Mouse (Mus musculus) C2C12 (cell line): ENCODE data around the gene Wfdc6b. TPM values are rescaled to one million over a fixed set of nuclear protein-coding genes. Genes with fewer than 3 reads are reported as not detected.
"Not testable (repeated sequence)": the region's sequence is repeated elsewhere in the genome, so short reads cannot be mapped to it uniquely, and the experiment has no call there.

ENCODE experiments used
- H3K27me3 ChIP-seq: one replicate; pipeline ENCODE4 v1.6.1; 2011; ENCODE audit not compliant: control insufficient read depth, insufficient read depth, insufficient read length
- H3K36me3 ChIP-seq: one replicate; pipeline ENCODE4 v1.6.1; 2011; ENCODE audit not compliant: control insufficient read depth, insufficient read depth
- H3K4me3 ChIP-seq: one replicate; pipeline ENCODE4 v1.5.1; 2011; ENCODE audit warnings: mild to moderate bottlenecking, control low read depth; ENCODE audit not compliant: poor library complexity, insufficient read depth, severe bottlenecking
- H3K79me2 ChIP-seq: one replicate; pipeline ENCODE4 v1.6.1; 2011; ENCODE audit not compliant: control insufficient read depth, insufficient read depth
- H3K79me3 ChIP-seq: one replicate; pipeline ENCODE4 v1.6.1; 2011; ENCODE audit warnings: low read depth, control low read depth
- H3ac ChIP-seq: one replicate; pipeline ENCODE3; 2011; ENCODE audit warnings: low read depth; ENCODE audit not compliant: control insufficient read depth, insufficient read length
- CEBPB ChIP-seq: IDR thresholded peaks from one replicate; pipeline ENCODE4 v1.6.1; 2011; ENCODE audit warnings: low read depth, mild to moderate bottlenecking, control low read depth, moderate library complexity
- CTCF ChIP-seq: IDR thresholded peaks from one replicate; pipeline ENCODE4 v1.5.1; 2011; ENCODE audit not compliant: control insufficient read depth, insufficient read depth, insufficient read length
- FOSL1 ChIP-seq: IDR thresholded peaks from one replicate; pipeline ENCODE4 v1.8.0; 2011; ENCODE audit warnings: mild to moderate bottlenecking, low read length; ENCODE audit not compliant: poor library complexity, insufficient read depth, severe bottlenecking
- MAX ChIP-seq: IDR thresholded peaks from one replicate; pipeline ENCODE4 v1.6.1; 2011; ENCODE audit warnings: mild to moderate bottlenecking, control low read depth
- MYOD1 ChIP-seq: IDR thresholded peaks from one replicate; pipeline ENCODE4 v1.6.1; 2011; ENCODE audit warnings: low read depth; ENCODE audit not compliant: control insufficient read depth, insufficient read length
- MYOG ChIP-seq: IDR thresholded peaks from one replicate; pipeline ENCODE4 v1.6.1; 2011; ENCODE audit not compliant: control insufficient read depth, insufficient read length; ENCODE audit errors: extremely low read depth
- USF1 ChIP-seq: IDR thresholded peaks from one replicate; pipeline ENCODE4 v1.6.1; 2011; ENCODE audit warnings: low read depth, mild to moderate bottlenecking, control low read depth, moderate library complexity
- long read RNA-seq, 2 experiments: library from polyadenylated mRNA; unstranded; transcript quantifications; one replicate each; pipeline ENCODE4 v2.0.0; 2019 to 2020
- polyA plus RNA-seq: library from polyadenylated mRNA; unstranded; fragments of >200 nt; fragmentation: generic; extraction: Trizol; gene quantifications from one replicate; pipeline ENCODE4 v1.2.1, GENCODE M21; 2012; ENCODE audit warnings: missing spikeins

Gene Wfdc6b
- polyA plus RNA-seq, result not detected
- long read RNA-seq, experiment 1, result 0 reads
- long read RNA-seq, experiment 2, result 0 reads

GRCm38 (mm10) chr2:164613471-164613870 is at the start of gene Wfdc6b, which contains the start of gene Wfdc8:
Gene Wfdc6b (plus strand): TSS chr2:164613522.
Gene Wfdc8 (minus strand): TSS chr2:164613626.
- not testable (repeated sequence) for H3K4me3 ChIP-seq, H3K79me2 ChIP-seq, H3K36me3 ChIP-seq, H3K79me3 ChIP-seq, H3ac ChIP-seq
- H3K27me3 ChIP-seq, result peaks cover 15% of the 10 kb centered on the region

- H3K27me3 ChIP-seq, result peaks cover 58% of the 10 kb centered on the region
- no peak for TF ChIP-seq MYOG
- no peak overlapping the region for H3ac ChIP-seq
- no peaks in the 10 kb centered on the region for H3K79me3 ChIP-seq
- no peak overlapping the region for H3K4me3 ChIP-seq
- H3K79me2 ChIP-seq, result no peaks in the 10 kb centered on the region
- no peaks in the 10 kb centered on the region for H3K36me3 ChIP-seq
Measured at GRCm38 (mm10) chr2:164564346-164564745, 49.0 kb upstream of the Wfdc6b start.

- Histone ChIP-seq H3K4me3 (no peak overlapping the region), H3ac (no peak overlapping the region), H3K79me2 (no peaks in the 10 kb centered on the region), H3K36me3 (no peaks in the 10 kb centered on the region), H3K79me3 (no peaks in the 10 kb centered on the region), H3K27me3 (peaks cover 77% of the 10 kb centered on the region)
- TF ChIP-seq FOSL1 (no peak), CEBPB (no peak), MAX (no peak), MYOG (no peak), MYOD1 (no peak)
Measured at GRCm38 (mm10) chr2:164566997-164567396, 46.3 kb upstream of the Wfdc6b start.

- H3K27me3 ChIP-seq, result peaks cover 77% of the 10 kb centered on the region
- H3K79me3 ChIP-seq, result no peaks in the 10 kb centered on the region
- no peak overlapping the region for H3K4me3 ChIP-seq
- H3ac ChIP-seq, result no peak overlapping the region
- TF ChIP-seq CTCF (no peak), MYOG (no peak), FOSL1 (no peak), CEBPB (no peak), MAX (no peak), USF1 (no peak), MYOD1 (no peak)
- H3K79me2 ChIP-seq, result no peaks in the 10 kb centered on the region
- H3K36me3 ChIP-seq, result no peaks in the 10 kb centered on the region
Measured at GRCm38 (mm10) chr2:164567460-164567859, 45.9 kb upstream of the Wfdc6b start.

- not testable (repeated sequence) for H3ac ChIP-seq, H3K4me3 ChIP-seq, H3K79me2 ChIP-seq, H3K79me3 ChIP-seq, H3K36me3 ChIP-seq
- peaks cover 76% of the 10 kb centered on the region for H3K27me3 ChIP-seq
Measured at GRCm38 (mm10) chr2:164573359-164573758, 40.0 kb upstream of the Wfdc6b start, which contains the start of gene Spint3. Gene Spint3 (minus strand): TSS chr2:164573459.

GRCm38 (mm10) chr2:164585025-164585725 is 28.1 kb upstream of the Wfdc6b start, which contains the start of gene Wfdc6a:
Gene Wfdc6a (minus strand): TSS chr2:164585447.
- not testable (repeated sequence) for H3K4me3 ChIP-seq, H3K36me3 ChIP-seq, H3K79me3 ChIP-seq, H3ac ChIP-seq, H3K79me2 ChIP-seq
- H3K27me3 ChIP-seq, result peaks cover 50% of the 10 kb centered on the region

GRCm38 (mm10) chr2:164592014-164592413 is 21.3 kb upstream of the Wfdc6b start:
- Histone ChIP-seq H3K79me2 (no peaks in the 10 kb centered on the region), H3K4me3 (no peak overlapping the region), H3K27me3 (peaks cover 53% of the 10 kb centered on the region), H3ac (no peak overlapping the region), H3K36me3 (no peaks in the 10 kb centered on the region), H3K79me3 (no peaks in the 10 kb centered on the region)
- TF ChIP-seq CTCF (peak; percentile 20), FOSL1 (no peak)
